Mouse (Mus musculus) T-helper 1 cell (primary cell): ENCODE data around the gene Poc5.

Experiments used
- in situ Hi-C: fragments of 300-600 bp; cut with MboI, MseI; formaldehyde crosslinking; loops from one replicate; pipeline ENCODE4 v1.15.1; 2025; ENCODE audit warnings: high pct_unique_total_duplicates

Poc5 gene

GRCm38 (mm10) chr13:96388042-96388888, at the start of gene Poc5:
Gene Poc5 (plus strand): TSS chr13:96388294.
- in situ Hi-C loops = no loop called here

- in situ Hi-C loops = loop anchor here (25.0 kb wide), 1 partner anchor 1021 kb away; no protein-coding TSS in a partner anchor
Observed at GRCm38 (mm10) chr13:96341461-96341860, 46.6 kb upstream of the Poc5 start.

GRCm38 (mm10) chr13:96344778-96345177, 43.3 kb upstream of the Poc5 start:
- in situ Hi-C loops = loop anchor here (25.0 kb wide), 1 partner anchor 1018 kb away; no protein-coding TSS in a partner anchor

- in situ Hi-C loops = loop anchor here (25.0 kb wide), 1 partner anchor 1016 kb away; no protein-coding TSS in a partner anchor
Observed at GRCm38 (mm10) chr13:96346581-96346980, 41.5 kb upstream of the Poc5 start.

- in situ Hi-C loops = no loop called here
Observed at GRCm38 (mm10) chr13:96350207-96350606, 37.9 kb upstream of the Poc5 start.

GRCm38 (mm10) chr13:96351264-96351663, 36.8 kb upstream of the Poc5 start:
- in situ Hi-C loops = no loop called here

- in situ Hi-C loops = no loop called here
Observed at GRCm38 (mm10) chr13:96375519-96375918, 12.6 kb upstream of the Poc5 start.

- in situ Hi-C loops = no loop called here
Observed at GRCm38 (mm10) chr13:96376871-96377270, 11.2 kb upstream of the Poc5 start.

- in situ Hi-C loops = no loop called here
Observed at GRCm38 (mm10) chr13:96377883-96378282, 10.2 kb upstream of the Poc5 start.

GRCm38 (mm10) chr13:96389301-96389700, 1.2 kb downstream of the Poc5 start:
- in situ Hi-C loops = no loop called here

- in situ Hi-C loops = no loop called here
Observed at GRCm38 (mm10) chr13:96401251-96401650, 13.2 kb downstream of the Poc5 start.

GRCm38 (mm10) chr13:96405518-96405917, 17.4 kb downstream of the Poc5 start:
- in situ Hi-C loops = no loop called here

GRCm38 (mm10) chr13:96407040-96407439, 18.9 kb downstream of the Poc5 start:
- in situ Hi-C loops = no loop called here

- in situ Hi-C loops = no loop called here
Observed at GRCm38 (mm10) chr13:96408786-96409185, 20.7 kb downstream of the Poc5 start.

- in situ Hi-C loops = no loop called here
Observed at GRCm38 (mm10) chr13:96414384-96414783, 26.3 kb downstream of the Poc5 start.

- in situ Hi-C loops = no loop called here
Observed at GRCm38 (mm10) chr13:96416380-96416779, 28.3 kb downstream of the Poc5 start.

- in situ Hi-C loops = no loop called here
Observed at GRCm38 (mm10) chr13:96417261-96417813, 29.2 kb downstream of the Poc5 start.

- in situ Hi-C loops = no loop called here
Observed at GRCm38 (mm10) chr13:96418487-96418886, 30.4 kb downstream of the Poc5 start.

GRCm38 (mm10) chr13:96421230-96421629, 33.1 kb downstream of the Poc5 start:
- in situ Hi-C loops = no loop called here

GRCm38 (mm10) chr13:96424496-96425274, 36.6 kb downstream of the Poc5 start:
- in situ Hi-C loops = no loop called here

GRCm38 (mm10) chr13:96426044-96426443, 38.0 kb downstream of the Poc5 start:
- in situ Hi-C loops = no loop called here

GRCm38 (mm10) chr13:96428531-96428930, 40.4 kb downstream of the Poc5 start:
- in situ Hi-C loops = no loop called here
